Mouse (Mus musculus) heart, postnatal 0 days (tissue): ENCODE results near the gene Ptx4. TPM values are rescaled to one million over a fixed set of nuclear protein-coding genes. Genes with fewer than 3 reads are reported as not detected.

Experiments
- ATAC-seq: fragments of 200-750 bp; cut with Nextera tagmentation; 2 replicates; pipeline ENCODE4 v1.8.0; 2017; ENCODE audit warnings: low read depth, moderate number of reproducible peaks, moderate library complexity; ENCODE audit not compliant: insufficient read depth
- DNase-seq: peaks from one replicate; pipeline ENCODE4 v3.0.0-alpha.2; 2016; ENCODE audit warnings: low spot score
- H3K27ac ChIP-seq: fragments of 300-500 bp; sonication (generic); 2 replicates; pipeline ENCODE4 v1.5.1; 2014; ENCODE audit warnings: low read depth, mild to moderate bottlenecking
- H3K27me3 ChIP-seq: fragments of 300-500 bp; sonication (generic); 2 replicates; pipeline ENCODE4 v1.6.1; 2014; ENCODE audit warnings: low read length, mixed read lengths; ENCODE audit not compliant: control insufficient read depth, insufficient read depth
- H3K36me3 ChIP-seq: fragments of 300-500 bp; sonication (generic); replicated peaks from 2 replicates; pipeline ENCODE4 v1.6.1; 2014; ENCODE audit warnings: low read length, mixed read lengths; ENCODE audit not compliant: control insufficient read depth, insufficient read depth
- H3K4me1 ChIP-seq: fragments of 300-500 bp; sonication (generic); 2 replicates; pipeline ENCODE4 v1.6.1; 2014; ENCODE audit warnings: antibody characterized with exemption; ENCODE audit not compliant: control insufficient read depth, insufficient read depth
- H3K4me2 ChIP-seq: fragments of 300-500 bp; sonication (generic); 2 replicates; pipeline ENCODE4 v1.6.1; 2014; ENCODE audit warnings: low read depth, mild to moderate bottlenecking, low read length, moderate library complexity
- H3K4me3 ChIP-seq: fragments of 300-500 bp; sonication (generic); 2 replicates; pipeline ENCODE4 v1.5.1; 2014; ENCODE audit warnings: low read depth, low read length
- H3K9ac ChIP-seq: fragments of 300-500 bp; sonication (generic); replicated peaks from 2 replicates; pipeline ENCODE4 v1.6.1; 2014; ENCODE audit warnings: low read depth, low read length, mixed read lengths
- H3K9me3 ChIP-seq: fragments of 300-500 bp; sonication (generic); replicated peaks from 2 replicates; pipeline ENCODE4 v1.6.1; 2016; ENCODE audit warnings: low read length; ENCODE audit not compliant: control insufficient read depth
- CTCF ChIP-seq: IDR thresholded peaks from 2 replicates; pipeline ENCODE4 v1.5.1; 2016; ENCODE audit warnings: antibody characterized with exemption, control low read depth, low read depth
- EP300 ChIP-seq: IDR thresholded peaks from 2 replicates; pipeline ENCODE4 v1.6.1; 2016; ENCODE audit warnings: antibody characterized with exemption, low read depth
- WGBS: fragments of 180-500 bp; shearing (Covaris S2); extraction: QIAGEN DNeasy Blood & Tissue Kit; methylation state at CpG from one replicate; pipeline ENCODE4 v1.1.7; 2014; 5-methylcytosine and 5-hydroxymethylcytosine counted together
- polyA plus RNA-seq: library from polyadenylated mRNA; unstranded; fragments of >200 nt; fragmentation: Nextera tagmentation; extraction: Ambion mirVana; gene quantifications from 2 replicates; pipeline ENCODE4 v1.2.1, GENCODE M21; 2015
- total RNA-seq: library from RNA; depleted of rRNA; stranded (reverse); fragments of >200 nt; gene quantifications from 2 replicates; pipeline ENCODE4 v1.2.3, GENCODE M21; 2014; ENCODE audit warnings: low replicate concordance; rRNA removed

Gene Ptx4
- total RNA-seq = 0.12 TPM in 1 of 2 replicates, not detected in the other
- polyA plus RNA-seq = 0.22 TPM in 2 replicates

- no peaks in the 10 kb centered on the region for H3K36me3 ChIP-seq
- ATAC-seq (no peak), DNase-seq (no peak)
- WGBS = 26% methylated on average over 3 of the region's 3 CpGs
- no peak within 1 kb of the TSS for H3K4me2 ChIP-seq
- H3K9me3 ChIP-seq = no peaks in the 10 kb centered on the region
- H3K4me3 ChIP-seq = no peak within 1 kb of the TSS
- no peaks in the 10 kb centered on the region for H3K27me3 ChIP-seq
- TF ChIP-seq EP300 (no peak), CTCF (no peak)
- no peak within 1 kb of the TSS for H3K27ac ChIP-seq
- no peak within 1 kb of the TSS for H3K9ac ChIP-seq
- no peaks in the 10 kb centered on the region for H3K4me1 ChIP-seq
These were observed at the start of gene Ptx4 for GRCm38 (mm10) chr17:25120406-25120805. Ptx4 (plus strand) TSS chr17:25120760.

- DNase-seq (no peak), ATAC-seq (no peak)
- Histone ChIP-seq H3K9ac (no peak overlapping the region), H3K4me3 (peak overlapping the region; percentile 1; the same call in 1 of the 2 replicates), H3K9me3 (no peaks in the 10 kb centered on the region), H3K27ac (no peak overlapping the region), H3K4me2 (peak overlapping the region; percentile 66), H3K27me3 (no peaks in the 10 kb centered on the region), H3K4me1 (peaks cover 30% of the 10 kb centered on the region), H3K36me3 (no peaks in the 10 kb centered on the region; the same call in 1 of the 2 replicates)
- WGBS = 79% methylated on average over 4 of the region's 4 CpGs
- TF ChIP-seq EP300 (no peak), CTCF (no peak)
These were observed 43.7 kb upstream of the Ptx4 start for GRCm38 (mm10) chr17:25076906-25077305.

GRCm38 (mm10) chr17:25077771-25078372 is 42.7 kb upstream of the Ptx4 start:
- DNase-seq (peak; percentile 51), ATAC-seq (peak; percentile 63)
- no peaks in the 10 kb centered on the region for H3K9me3 ChIP-seq
- H3K4me1 ChIP-seq = peaks cover 34% of the 10 kb centered on the region
- H3K36me3 ChIP-seq = no peaks in the 10 kb centered on the region; the same call in 1 of the 2 replicates
- H3K4me3 ChIP-seq = peak overlapping the region; percentile 48
- H3K27ac ChIP-seq = peak overlapping the region; percentile 85; the same call in 1 of the 2 replicates
- WGBS = 25% methylated on average over 13 of the region's 13 CpGs
- H3K27me3 ChIP-seq = no peaks in the 10 kb centered on the region
- H3K9ac ChIP-seq = peak overlapping the region; percentile 67
- H3K4me2 ChIP-seq = peak overlapping the region; percentile 66
- no peak for TF ChIP-seq CTCF
- TF ChIP-seq EP300 = peak; percentile 42; the same call in 1 of the 2 replicates

DNA sequence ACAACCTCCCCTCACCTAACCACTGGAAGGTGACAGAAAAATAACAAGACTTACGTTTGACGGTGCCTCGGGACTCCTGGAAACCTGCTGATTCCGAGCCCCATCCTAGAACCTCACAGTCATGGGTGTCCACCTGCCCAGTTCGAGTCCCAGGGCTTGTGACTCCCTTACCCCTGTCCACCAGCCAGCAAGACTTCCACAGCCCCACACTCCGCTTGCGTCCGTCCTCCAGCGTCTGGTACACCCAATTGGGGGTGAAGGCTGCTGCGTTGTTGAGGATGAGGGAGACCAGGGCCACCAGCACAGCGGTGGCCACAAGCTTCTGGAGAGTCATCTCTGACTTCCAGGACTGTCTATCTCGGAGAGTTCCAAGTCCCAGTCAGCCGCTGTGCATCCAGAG is 40.4 kb upstream of the Ptx4 start:
- Histone ChIP-seq H3K27me3 (no peaks in the 10 kb centered on the region), H3K4me3 (peak overlapping the region; percentile 48), H3K4me2 (peak overlapping the region; percentile 66), H3K27ac (peak overlapping the region; percentile 85), H3K36me3 (no peaks in the 10 kb centered on the region; the same call in 1 of the 2 replicates), H3K9ac (peak overlapping the region; percentile 67), H3K4me1 (peaks cover 41% of the 10 kb centered on the region), H3K9me3 (no peaks in the 10 kb centered on the region)
- TF ChIP-seq EP300 (no peak), CTCF (no peak)
- no peak for DNase-seq
- no peak for ATAC-seq
- WGBS = 70% methylated on average over 13 of the region's 13 CpGs

- H3K36me3 ChIP-seq = no peaks in the 10 kb centered on the region; the same call in 1 of the 2 replicates
- no peaks in the 10 kb centered on the region for H3K9me3 ChIP-seq
- TF ChIP-seq CTCF = no peak
- TF ChIP-seq EP300 = peak; percentile 50; the same call in 1 of the 2 replicates
- DNase-seq (peak; percentile 64), ATAC-seq (peak; percentile 22)
- H3K4me2 ChIP-seq = peak overlapping the region; percentile 66
- peak overlapping the region; percentile 85 for H3K27ac ChIP-seq
- no peaks in the 10 kb centered on the region for H3K27me3 ChIP-seq
- H3K9ac ChIP-seq = peak overlapping the region; percentile 67
- 54% methylated on average over 11 of the region's 11 CpGs for WGBS
- peaks cover 41% of the 10 kb centered on the region for H3K4me1 ChIP-seq
- peak overlapping the region; percentile 48 for H3K4me3 ChIP-seq
These were observed 39.6 kb upstream of the Ptx4 start for GRCm38 (mm10) chr17:25080960-25081381.
